Mouse (Mus musculus) heart, embryonic 16.5 days (tissue): ENCODE measurements around the gene Cacna2d1. TPM values are rescaled to one million over a fixed set of nuclear protein-coding genes. Genes with fewer than 3 reads are reported as not detected.

Experiments used
- ATAC-seq: fragments of 200-750 bp; cut with Nextera tagmentation; replicated peaks from 2 replicates; pipeline ENCODE4 v1.8.0; 2017; ENCODE audit warnings: moderate number of reproducible peaks; ENCODE audit not compliant: insufficient read depth, low FRiP score; ENCODE audit errors: extremely low read depth
- H3K27ac ChIP-seq: fragments of 300-500 bp; sonication (generic); 2 replicates; pipeline ENCODE4 v1.5.1; 2014; ENCODE audit warnings: mild to moderate bottlenecking, low read length, control low read depth, moderate library complexity
- H3K27me3 ChIP-seq: fragments of 300-500 bp; sonication (generic); 2 replicates; pipeline ENCODE4 v1.6.1; 2014; ENCODE audit warnings: low read length, mixed read lengths; ENCODE audit not compliant: control insufficient read depth, insufficient read depth
- H3K36me3 ChIP-seq: fragments of 300-500 bp; sonication (generic); 2 replicates; pipeline ENCODE4 v1.6.1; 2014; ENCODE audit not compliant: control insufficient read depth, insufficient read depth
- H3K4me1 ChIP-seq: fragments of 300-500 bp; sonication (generic); 2 replicates; pipeline ENCODE4 v1.6.1; 2014; ENCODE audit warnings: low read length, mixed read lengths; ENCODE audit not compliant: control insufficient read depth, insufficient read depth
- H3K4me2 ChIP-seq: fragments of 300-500 bp; sonication (generic); 2 replicates; pipeline ENCODE4 v1.6.1; 2014; ENCODE audit warnings: low read depth, mild to moderate bottlenecking, control low read depth, low read length
- H3K4me3 ChIP-seq: fragments of 300-500 bp; sonication (generic); 2 replicates; pipeline ENCODE4 v1.5.1; 2014; ENCODE audit warnings: mild to moderate bottlenecking, control low read depth, low read length
- H3K9ac ChIP-seq: fragments of 300-500 bp; sonication (generic); 2 replicates; pipeline ENCODE4 v1.6.1; 2014; ENCODE audit warnings: low read length, control low read depth
- H3K9me3 ChIP-seq: fragments of 300-500 bp; sonication (generic); replicated peaks from 2 replicates; pipeline ENCODE4 v1.6.1; 2016; ENCODE audit warnings: low read length; ENCODE audit not compliant: control insufficient read depth
- WGBS: fragments of 180-500 bp; shearing (Covaris S2); extraction: QIAGEN DNeasy Blood & Tissue Kit; methylation state at CpG from one replicate; pipeline ENCODE4 v1.1.7; 2014; 5-methylcytosine and 5-hydroxymethylcytosine counted together
- polyA plus RNA-seq: library from polyadenylated mRNA; unstranded; fragments of >200 nt; fragmentation: Nextera tagmentation; extraction: Ambion mirVana; gene quantifications from 2 replicates; pipeline ENCODE4 v1.2.1, GENCODE M21; 2015

The Cacna2d1 gene
- polyA plus RNA-seq, 1 experiment from 2014 or later = 14.9 TPM

GRCm38 (mm10) chr5:16187931-16188330 lies 253.4 kb downstream of the Cacna2d1 start:
- H3K27ac ChIP-seq = no peak overlapping the region
- no peak overlapping the region for H3K4me2 ChIP-seq
- peaks cover 9% of the 10 kb centered on the region for H3K4me1 ChIP-seq
- 24% methylated on average over 3 of the region's 3 CpGs for WGBS
- no peaks in the 10 kb centered on the region for H3K9me3 ChIP-seq
- no peaks in the 10 kb centered on the region for H3K27me3 ChIP-seq
- H3K4me3 ChIP-seq = no peak overlapping the region
- H3K36me3 ChIP-seq = no peaks in the 10 kb centered on the region
- no peak overlapping the region for H3K9ac ChIP-seq
- no peak for ATAC-seq

- 55% methylated on average over 4 of the region's 4 CpGs for WGBS
These were observed 255.4 kb downstream of the Cacna2d1 start for GRCm38 (mm10) chr5:16189878-16190277.

GRCm38 (mm10) chr5:16191165-16191564 lies 256.7 kb downstream of the Cacna2d1 start:
- H3K27ac ChIP-seq = no peak overlapping the region
- no peak overlapping the region for H3K4me3 ChIP-seq
- no peaks in the 10 kb centered on the region for H3K36me3 ChIP-seq
- no peak overlapping the region for H3K9ac ChIP-seq
- WGBS = 75% methylated on average over 3 of the region's 3 CpGs
- ATAC-seq = no peak
- H3K4me1 ChIP-seq = no peaks in the 10 kb centered on the region
- no peaks in the 10 kb centered on the region for H3K27me3 ChIP-seq
- no peak overlapping the region for H3K4me2 ChIP-seq
- no peaks in the 10 kb centered on the region for H3K9me3 ChIP-seq

More at GRCm38 (mm10) chr5:16189878-16190277, 255.4 kb downstream of the Cacna2d1 start:
- no peaks in the 10 kb centered on the region for H3K4me1 ChIP-seq
- H3K9ac ChIP-seq = no peak overlapping the region
- no peaks in the 10 kb centered on the region for H3K9me3 ChIP-seq
- no peak overlapping the region for H3K4me2 ChIP-seq
- no peak overlapping the region for H3K4me3 ChIP-seq
- ATAC-seq = no peak
- H3K27ac ChIP-seq = no peak overlapping the region
- no peaks in the 10 kb centered on the region for H3K36me3 ChIP-seq
- no peaks in the 10 kb centered on the region for H3K27me3 ChIP-seq

GRCm38 (mm10) chr5:16199816-16200215 lies 265.3 kb downstream of the Cacna2d1 start:
- H3K27me3 ChIP-seq = no peaks in the 10 kb centered on the region
- H3K27ac ChIP-seq = no peak overlapping the region
- no peak overlapping the region for H3K4me2 ChIP-seq
- no peaks in the 10 kb centered on the region for H3K36me3 ChIP-seq
- H3K4me1 ChIP-seq = no peaks in the 10 kb centered on the region
- H3K4me3 ChIP-seq = no peak overlapping the region
- ATAC-seq = no peak
- 40% methylated on average over 2 of the region's 2 CpGs for WGBS
- no peak overlapping the region for H3K9ac ChIP-seq
- no peaks in the 10 kb centered on the region for H3K9me3 ChIP-seq

GRCm38 (mm10) chr5:16221960-16222359 lies 287.5 kb downstream of the Cacna2d1 start:
- Histone ChIP-seq H3K4me2 (no peak overlapping the region), H3K27ac (no peak overlapping the region), H3K9me3 (no peaks in the 10 kb centered on the region), H3K36me3 (no peaks in the 10 kb centered on the region), H3K4me3 (no peak overlapping the region), H3K27me3 (no peaks in the 10 kb centered on the region), H3K4me1 (peaks cover 5% of the 10 kb centered on the region; the same call in 1 of the 2 replicates), H3K9ac (no peak overlapping the region)
- 82% methylated on average over 4 of the region's 4 CpGs for WGBS
- no peak for ATAC-seq

- Histone ChIP-seq H3K4me2 (no peak overlapping the region), H3K9me3 (no peaks in the 10 kb centered on the region), H3K9ac (no peak overlapping the region), H3K27ac (no peak overlapping the region), H3K4me1 (peaks cover 5% of the 10 kb centered on the region; the same call in 1 of the 2 replicates), H3K4me3 (no peak overlapping the region), H3K27me3 (no peaks in the 10 kb centered on the region), H3K36me3 (no peaks in the 10 kb centered on the region)
- 49% methylated on average over 2 of the region's 2 CpGs for WGBS
- ATAC-seq = no peak
These were observed 290.9 kb downstream of the Cacna2d1 start for GRCm38 (mm10) chr5:16225359-16225758.

GRCm38 (mm10) chr5:16229384-16229783 lies 294.9 kb downstream of the Cacna2d1 start:
- Histone ChIP-seq H3K27ac (no peak overlapping the region), H3K4me3 (no peak overlapping the region), H3K27me3 (no peaks in the 10 kb centered on the region), H3K4me2 (no peak overlapping the region), H3K9me3 (no peaks in the 10 kb centered on the region), H3K9ac (no peak overlapping the region), H3K4me1 (no peaks in the 10 kb centered on the region), H3K36me3 (no peaks in the 10 kb centered on the region)
- WGBS = 80% methylated on average over 3 of the region's 3 CpGs
- no peak for ATAC-seq

- 88% methylated on average over 9 of the region's 9 CpGs for WGBS
- Histone ChIP-seq H3K9me3 (no peaks in the 10 kb centered on the region), H3K4me2 (no peak overlapping the region), H3K27ac (no peak overlapping the region), H3K27me3 (no peaks in the 10 kb centered on the region), H3K4me1 (no peaks in the 10 kb centered on the region), H3K9ac (no peak overlapping the region), H3K36me3 (no peaks in the 10 kb centered on the region), H3K4me3 (no peak overlapping the region)
- ATAC-seq = no peak
These were observed 297.0 kb downstream of the Cacna2d1 start for GRCm38 (mm10) chr5:16231477-16231876.

GRCm38 (mm10) chr5:16234891-16235290 lies 300.4 kb downstream of the Cacna2d1 start:
- no peak overlapping the region for H3K4me2 ChIP-seq
- H3K4me1 ChIP-seq = peaks cover 3% of the 10 kb centered on the region
- H3K27me3 ChIP-seq = no peaks in the 10 kb centered on the region
- no peak for ATAC-seq
- no peaks in the 10 kb centered on the region for H3K36me3 ChIP-seq
- WGBS = 68% methylated on average over 6 of the region's 6 CpGs
- H3K4me3 ChIP-seq = no peak overlapping the region
- no peaks in the 10 kb centered on the region for H3K9me3 ChIP-seq
- H3K9ac ChIP-seq = no peak overlapping the region
- no peak overlapping the region for H3K27ac ChIP-seq
